Mouse (Mus musculus): ENCODE measurements around the gene Map4. TPM values are rescaled to one million over a fixed set of nuclear protein-coding genes. Genes with fewer than 3 reads are reported as not detected.
A peak's percentile ranks its signal among the peaks of the same experiment; 100 is the strongest.

The Map4 gene
- total and polyA plus RNA-seq, 3 experiments, result 14.4 to 45.8 (median 28.9) TPM

DNA sequence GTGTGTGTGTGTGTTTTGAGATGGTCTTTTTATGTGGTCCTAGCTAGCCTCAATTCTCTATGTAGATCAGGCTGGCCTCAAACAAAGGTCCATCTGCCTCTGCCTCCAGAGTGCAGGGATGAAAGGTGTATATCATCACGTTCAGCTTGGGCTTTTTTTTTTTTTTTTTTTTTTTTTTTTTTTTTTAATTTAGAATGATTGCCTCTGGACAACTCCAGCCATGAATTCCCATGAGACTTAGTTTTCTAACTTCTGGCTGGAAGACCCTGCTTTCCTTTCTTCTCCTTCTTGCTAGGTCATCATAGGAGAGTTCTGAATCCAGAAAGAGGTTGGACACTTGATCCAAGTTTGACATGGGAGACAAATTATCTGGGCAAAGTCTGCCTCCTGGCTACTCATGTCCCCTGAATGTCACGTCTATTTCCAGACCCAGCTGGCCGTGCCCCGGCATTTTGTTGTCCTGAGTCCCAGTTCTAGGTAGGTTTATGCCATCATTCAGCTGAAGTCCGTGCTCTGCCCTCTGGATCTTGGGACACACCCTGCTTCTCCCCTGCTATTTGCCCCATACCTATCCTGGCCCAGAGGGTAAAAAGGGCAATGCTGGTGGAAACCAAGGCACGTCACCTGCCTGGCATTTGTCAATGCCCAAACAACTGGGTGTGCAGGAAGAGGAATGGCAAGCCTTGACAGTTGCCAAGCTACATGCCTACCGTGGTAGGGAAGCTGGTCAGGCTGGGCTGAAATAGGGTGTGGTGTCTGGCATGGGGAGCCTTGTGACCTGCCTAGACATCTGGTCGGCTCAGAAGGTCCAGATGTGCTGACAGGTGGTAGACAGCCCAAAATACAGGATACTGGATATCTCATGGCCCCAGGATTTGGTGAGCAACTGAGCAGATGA lies 34.8 kb upstream of the Map4 start:
- dilution Hi-C loops (cut with MboI; ENCODE audit: extremely low pct_ligation_motif_present, extremely low pct_unique_long_range_greater_than_20kb, low sequenced_read_pairs) (no loop called here), in situ Hi-C loops (cut with MboI; ENCODE audit: low pct_ligation_motif_present, low pct_unique_long_range_greater_than_20kb, low sequenced_read_pairs) (loop anchor here (5.0 to 10.0 kb wide), 2 partner anchors 46 to 388 kb away; no protein-coding TSS in a partner anchor)
- H3K27me3 ChIP-seq (replicated peaks), result no peaks in the 10 kb centered on the region
- H3K79me2 ChIP-seq (replicated peaks; ENCODE audit: control insufficient read depth, extremely low read depth, insufficient read depth, poor library complexity, severe bottlenecking), result no peaks in the 10 kb centered on the region
- no peak overlapping the region for H3K27ac ChIP-seq (ENCODE audit: insufficient read depth, low read depth)
- 0 out of 4 replicates have a peak, but pooled peaks cover 0 to 3% of the 10 kb centered on the region in 2 experiments for H3K4me1 ChIP-seq (ENCODE audit: control insufficient read depth in 1 of 2, insufficient read depth in 2 of 2)
- peaks cover 37 to 85% of the 10 kb centered on the region in 2 experiments for H3K36me3 ChIP-seq (replicated peaks in 1 of 2; ENCODE audit: control insufficient read depth in 1 of 2, insufficient read depth in 1 of 2, low read length in 1 of 2)
- H3K4me3 ChIP-seq (replicated peaks in 1 of 3; ENCODE audit: low read depth in 2 of 3, low read length in 2 of 3, poor library complexity in 1 of 3), result no peak overlapping the region
- no peaks in the 10 kb centered on the region for H3K9me3 ChIP-seq (replicated peaks; ENCODE audit: low read length)
- no peak overlapping the region for H3K4me2 ChIP-seq (ENCODE audit: insufficient read depth, low read depth, poor library complexity, severe bottlenecking)
- TF ChIP-seq ETS1 (conservative IDR thresholded peaks at IDR 0.05; ENCODE audit: low read depth, low read length) (no peak), ZKSCAN1 (IDR thresholded peaks at IDR 0.05; ENCODE audit: borderline replicate concordance, low read depth, low read length) (no peak), GABPA (IDR thresholded peaks at IDR 0.05; ENCODE audit: insufficient replicate concordance, low read depth, low read length) (no peak), RAD21 (IDR thresholded peaks at IDR 0.05; ENCODE audit: low read depth, low read length) (no peak), JUN (IDR thresholded peaks at IDR 0.05; ENCODE audit: insufficient read depth, low read depth, low read length) (no peak), ZNF384 (IDR thresholded peaks at IDR 0.05; ENCODE audit: low read depth, low read length) (0 out of 2 replicates have a peak, but pooled peaks have one; percentile 34), KAT2A (IDR thresholded peaks at IDR 0.05; ENCODE audit: insufficient replicate concordance, low read length) (no peak), POLR2AphosphoS2 (IDR thresholded peaks at IDR 0.05; ENCODE audit: low read depth, low read length) (0 out of 2 replicates have a peak, but pooled peaks have one; percentile 3)
- no peak overlapping the region for H3K9ac ChIP-seq (ENCODE audit: insufficient read depth, low read depth)
- DNase-seq (ENCODE audit: extremely low read depth), result no peak

- H3K9ac ChIP-seq (ENCODE audit: insufficient read depth, low read depth), result no peak overlapping the region
- dilution Hi-C loops (cut with MboI; ENCODE audit: extremely low pct_ligation_motif_present, extremely low pct_unique_long_range_greater_than_20kb, low sequenced_read_pairs), result no loop called here
- peaks cover 25 to 74% of the 10 kb centered on the region in 2 experiments for H3K36me3 ChIP-seq (replicated peaks in 1 of 2; ENCODE audit: control insufficient read depth in 1 of 2, insufficient read depth in 1 of 2, low read length in 1 of 2)
- TF ChIP-seq PAX5 (IDR thresholded peaks at IDR 0.05; ENCODE audit: low read length), result no peak
- TF ChIP-seq TBP (conservative IDR thresholded peaks at IDR 0.05; ENCODE audit: low read depth, low read length), result no peak
- no peak for TF ChIP-seq ETS1 (conservative IDR thresholded peaks at IDR 0.05; ENCODE audit: low read depth, low read length)
- no peak for TF ChIP-seq IRF4 (IDR thresholded peaks at IDR 0.05; ENCODE audit: low read depth, low read length)
- no peak for TF ChIP-seq USF1 (IDR thresholded peaks at IDR 0.05; ENCODE audit: low read depth, low read length)
- no peak for TF ChIP-seq MAFK (IDR thresholded peaks at IDR 0.05; ENCODE audit: insufficient replicate concordance, low read length)
- no peak for TF ChIP-seq ZMIZ1 (IDR thresholded peaks at IDR 0.05; ENCODE audit: low read depth, low read length)
- no peak for TF ChIP-seq NELFE (IDR thresholded peaks at IDR 0.05; ENCODE audit: low read depth, low read length)
- TF ChIP-seq ELF1 (IDR thresholded peaks at IDR 0.05; ENCODE audit: low read depth, low read length), result no peak
- TF ChIP-seq ZNF384 (IDR thresholded peaks at IDR 0.05; ENCODE audit: low read depth, low read length), result no peak
- H3K27ac ChIP-seq (ENCODE audit: insufficient read depth, low read depth), result no peak overlapping the region
- no peak overlapping the region for H3K4me2 ChIP-seq (ENCODE audit: insufficient read depth, low read depth, poor library complexity, severe bottlenecking)
- no peak overlapping the region for H3K4me3 ChIP-seq (replicated peaks in 1 of 3; ENCODE audit: low read depth in 2 of 3, low read length in 2 of 3, poor library complexity in 1 of 3)
- H3K27me3 ChIP-seq (replicated peaks), result no peaks in the 10 kb centered on the region
- H3K9me3 ChIP-seq (replicated peaks; ENCODE audit: low read length), result no peaks in the 10 kb centered on the region
- H3K79me2 ChIP-seq (replicated peaks; ENCODE audit: control insufficient read depth, extremely low read depth, insufficient read depth, poor library complexity, severe bottlenecking), result no peaks in the 10 kb centered on the region
- in situ Hi-C loops (cut with MboI; ENCODE audit: low pct_ligation_motif_present, low pct_unique_long_range_greater_than_20kb, low sequenced_read_pairs), result loop anchor here (5.0 to 10.0 kb wide), 2 partner anchors 44 to 387 kb away; no protein-coding TSS in a partner anchor
- DNase-seq (ENCODE audit: extremely low read depth), result no peak
- 0 out of 4 replicates have a peak, but pooled peaks cover 0 to 3% of the 10 kb centered on the region in 2 experiments for H3K4me1 ChIP-seq (ENCODE audit: control insufficient read depth in 1 of 2, insufficient read depth in 2 of 2)
These were observed 33.2 kb upstream of the Map4 start for GRCm38 (mm10) chr9:109898027-109898426.

All from CH12.LX (cell line).